Mouse (Mus musculus): Measurements from ENCODE around the gene Gtpbp8.

The Gtpbp8 gene

DNA sequence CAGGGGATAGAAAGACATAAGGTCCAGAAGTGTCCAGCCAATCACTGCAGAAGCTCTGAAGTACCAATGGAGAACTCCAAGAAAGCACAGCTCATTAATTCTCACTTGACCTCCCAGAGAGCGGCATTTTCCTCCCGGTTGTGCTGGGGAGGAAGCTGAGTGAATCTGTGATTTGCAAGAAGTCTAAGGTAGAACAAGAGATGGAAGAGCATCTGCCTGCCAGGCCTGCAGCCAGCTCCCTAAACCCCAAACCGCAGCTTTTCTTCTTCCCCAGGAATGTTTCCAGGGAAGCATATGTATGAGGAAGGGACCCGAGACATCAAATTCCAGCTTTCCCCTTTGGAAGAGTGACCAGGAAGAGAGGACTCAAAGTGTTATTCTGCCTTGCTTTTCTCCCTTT lies 57.7 kb downstream of the Gtpbp8 start:
- no peak for DNase-seq

DNA sequence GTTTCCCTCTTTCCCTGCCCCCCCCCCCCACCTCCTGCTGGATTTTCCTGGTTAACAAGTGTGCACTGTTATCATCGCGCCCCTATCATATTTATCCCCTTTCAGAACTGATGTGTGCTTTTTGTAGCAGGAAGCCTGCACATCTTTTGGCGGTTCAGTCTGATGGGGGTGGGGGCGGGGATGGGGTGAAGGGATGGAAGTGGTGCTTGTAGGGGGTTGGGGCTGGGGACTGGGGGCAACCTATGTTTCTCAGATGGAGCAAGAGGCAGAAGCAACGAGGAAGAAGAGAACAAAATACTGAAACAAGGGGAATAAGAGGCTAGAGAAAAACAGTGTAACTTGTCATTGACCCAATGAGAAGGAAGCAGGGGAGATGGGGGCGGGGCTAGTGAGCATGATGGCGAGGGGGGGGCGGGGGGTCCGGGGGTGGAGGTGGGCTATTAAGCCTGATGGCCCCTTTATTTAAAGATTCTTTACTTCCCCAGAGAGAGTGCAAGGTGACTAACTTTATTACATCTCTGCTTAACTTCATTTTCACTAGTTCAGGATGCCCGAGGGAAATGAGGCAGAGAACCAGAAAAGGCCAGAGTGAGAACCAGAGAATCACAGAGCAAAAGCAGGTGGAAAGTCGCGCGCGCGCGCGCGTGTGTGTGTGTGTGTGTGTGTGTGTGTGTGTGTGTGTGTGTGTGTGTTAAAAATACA lies 58.3 kb downstream of the Gtpbp8 start:
- DNase-seq = no peak

- DNase-seq = no peak
These were observed 59.0 kb downstream of the Gtpbp8 start for GRCm38 (mm10) chr16:44686991-44687718.

Data from right cerebral cortex, postnatal 4 days (tissue).